Mouse (Mus musculus) CH12.LX (cell line): Measurements from ENCODE around the gene Msantd2.

Source experiments
- HCFC1 ChIP-seq: IDR thresholded peaks from 2 replicates; pipeline ENCODE4 v1.6.1; 2012; ENCODE audit warnings: low read depth, mild to moderate bottlenecking, inconsistent platforms, low read length, improper control_type of control experiment
- ZKSCAN1 ChIP-seq: IDR thresholded peaks from 2 replicates; pipeline ENCODE4 v1.6.1; 2012; ENCODE audit warnings: low read depth, inconsistent platforms, low read length, improper control_type of control experiment, borderline replicate concordance

- TF ChIP-seq ZKSCAN1 (no peak), HCFC1 (no peak)
These were observed 62.8 kb downstream of the Msantd2 start for GRCm38 (mm10) chr9:37551751-37552531.
